Mouse (Mus musculus) kidney, postnatal 0 days (tissue): ENCODE data around the gene Slc25a16. TPM values are rescaled to one million over a fixed set of nuclear protein-coding genes. Genes with fewer than 3 reads are reported as not detected.

Experiments used
- ATAC-seq: fragments of 200-750 bp; cut with Nextera tagmentation; replicated peaks from 2 replicates; pipeline ENCODE4 v1.8.0; 2017; ENCODE audit warnings: low read depth, moderate number of reproducible peaks, moderate TSS enrichment, moderate library complexity; ENCODE audit not compliant: low FRiP score
- DNase-seq: peaks from one replicate; pipeline ENCODE4 v3.0.0-alpha.2; 2016; ENCODE audit warnings: low spot score
- H3K27ac ChIP-seq: fragments of 300-500 bp; sonication (generic); 2 replicates; pipeline ENCODE4 v1.5.1; 2014; ENCODE audit warnings: mild to moderate bottlenecking
- H3K27me3 ChIP-seq: fragments of 300-500 bp; sonication (generic); 2 replicates; pipeline ENCODE4 v1.6.1; 2014; ENCODE audit warnings: low read length, mixed read lengths; ENCODE audit not compliant: insufficient read depth
- H3K36me3 ChIP-seq: fragments of 300-500 bp; sonication (generic); 2 replicates; pipeline ENCODE4 v1.6.1; 2014; ENCODE audit warnings: low read length, mixed read lengths; ENCODE audit not compliant: insufficient read depth
- H3K4me1 ChIP-seq: fragments of 300-500 bp; sonication (generic); replicated peaks from 2 replicates; pipeline ENCODE4 v1.6.1; 2014; ENCODE audit warnings: antibody characterized with exemption, low read length, mixed read lengths; ENCODE audit not compliant: insufficient read depth
- H3K4me2 ChIP-seq: fragments of 300-500 bp; sonication (generic); 2 replicates; pipeline ENCODE4 v1.6.1; 2014; ENCODE audit warnings: mild to moderate bottlenecking, low read length, moderate library complexity, mixed read lengths
- H3K4me3 ChIP-seq: fragments of 300-500 bp; sonication (generic); replicated peaks from 2 replicates; pipeline ENCODE4 v1.5.1; 2014; ENCODE audit warnings: low read depth, low read length
- H3K9ac ChIP-seq: fragments of 300-500 bp; sonication (generic); 2 replicates; pipeline ENCODE4 v1.6.1; 2014; ENCODE audit warnings: low read depth, low read length
- H3K9me3 ChIP-seq: fragments of 300-500 bp; sonication (generic); replicated peaks from 2 replicates; pipeline ENCODE4 v1.6.1; 2016; ENCODE audit warnings: low read length, inconsistent platforms, mixed read lengths
- CTCF ChIP-seq: IDR thresholded peaks from 2 replicates; pipeline ENCODE4 v1.5.1; 2016; ENCODE audit warnings: antibody characterized with exemption, low read depth, mild to moderate bottlenecking, moderate library complexity
- WGBS: fragments of 180-500 bp; shearing (Covaris S2); extraction: QIAGEN DNeasy Blood & Tissue Kit; methylation state at CpG from one replicate; pipeline ENCODE4 v1.1.7; 2014; 5-methylcytosine and 5-hydroxymethylcytosine counted together
- polyA plus RNA-seq: library from polyadenylated mRNA; unstranded; fragments of >200 nt; fragmentation: Nextera tagmentation; extraction: Ambion mirVana; gene quantifications from 2 replicates; pipeline ENCODE4 v1.2.1, GENCODE M21; 2015

Slc25a16 gene
- polyA plus RNA-seq, 1 experiment from 2014 or later: 27.6 TPM

GRCm38 (mm10) chr10:62911120-62911519, 9.3 kb upstream of the Slc25a16 start:
- Histone ChIP-seq H3K4me2 (no peak overlapping the region), H3K4me1 (no peaks in the 10 kb centered on the region), H3K27me3 (no peaks in the 10 kb centered on the region), H3K9ac (no peak overlapping the region), H3K4me3 (no peak overlapping the region), H3K27ac (no peak overlapping the region), H3K9me3 (no peaks in the 10 kb centered on the region), H3K36me3 (no peaks in the 10 kb centered on the region)
- TF ChIP-seq CTCF: no peak
- DNase-seq (no peak), ATAC-seq (no peak)
- 92% methylated on average over 2 of the region's 2 CpGs for WGBS

DNA sequence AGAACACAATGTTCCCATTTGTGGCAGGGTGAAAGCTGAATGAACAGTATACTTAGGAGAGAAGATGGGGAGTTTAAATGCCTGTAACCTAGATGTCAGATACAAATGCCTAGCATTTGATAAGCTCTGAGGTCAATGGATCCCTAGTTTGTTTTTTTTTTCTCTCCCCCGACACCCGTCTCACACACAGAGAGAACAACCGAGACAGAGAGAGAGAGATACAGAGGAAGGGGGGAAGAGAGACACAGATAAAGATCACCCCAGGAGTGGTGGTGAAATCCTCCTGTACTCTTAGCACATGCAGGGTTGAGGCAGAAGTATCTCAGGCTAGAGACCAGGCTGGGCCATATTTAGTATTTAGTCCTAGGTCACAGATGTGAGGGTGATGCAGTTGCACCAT, 1.4 kb upstream of the Slc25a16 start:
- Histone ChIP-seq H3K9ac (no peak overlapping the region), H3K9me3 (no peaks in the 10 kb centered on the region), H3K27me3 (no peaks in the 10 kb centered on the region), H3K27ac (no peak overlapping the region), H3K4me1 (peaks cover 10% of the 10 kb centered on the region; the same call in 1 of the 2 replicates), H3K4me2 (no peak overlapping the region), H3K4me3 (no peak overlapping the region), H3K36me3 (no peaks in the 10 kb centered on the region)
- DNase-seq (no peak), ATAC-seq (no peak)
- 76% methylated on average over 3 of the region's 3 CpGs for WGBS
- no peak for TF ChIP-seq CTCF

- Histone ChIP-seq H3K36me3 (no peaks in the 10 kb centered on the region), H3K9me3 (no peaks in the 10 kb centered on the region), H3K4me3 (peak overlapping the region; percentile 95), H3K27me3 (no peaks in the 10 kb centered on the region), H3K9ac (peak overlapping the region; percentile 92), H3K4me1 (peaks cover 10% of the 10 kb centered on the region; the same call in 1 of the 2 replicates), H3K27ac (peak overlapping the region; percentile 92), H3K4me2 (peak overlapping the region; percentile 90)
- DNase-seq (no peak), ATAC-seq (peak; percentile 75)
- TF ChIP-seq CTCF: no peak
- WGBS: 0% methylated on average over 20 of the region's 29 CpGs
These were observed 328 bp downstream of the Slc25a16 start for GRCm38 (mm10) chr10:62920766-62921156.

DNA sequence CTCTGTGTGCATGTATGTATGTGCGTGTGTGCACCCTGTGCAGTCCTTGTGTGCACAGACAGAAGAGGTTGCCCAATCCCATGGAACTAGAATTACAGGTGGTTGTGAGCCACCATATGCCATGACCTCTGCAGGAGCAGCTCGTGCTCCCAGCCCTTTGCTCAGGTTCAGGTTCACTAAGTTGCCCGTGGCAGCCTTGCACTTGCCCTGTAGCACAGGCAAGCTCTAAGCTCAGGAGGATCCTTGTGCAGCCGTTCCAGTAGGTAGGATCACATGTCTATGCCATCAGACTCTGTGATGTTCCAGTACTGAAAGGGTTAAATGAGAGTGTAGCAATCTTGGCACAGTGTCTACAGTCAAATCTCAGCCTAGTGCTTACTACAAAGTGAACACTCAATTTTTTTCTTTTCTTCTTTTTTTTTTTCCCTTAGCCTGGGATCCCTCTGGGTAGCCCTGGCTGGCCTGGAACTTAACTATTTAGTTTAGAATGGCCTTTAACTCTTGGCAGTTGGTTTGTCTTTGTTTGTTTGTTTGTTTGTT, 3.7 kb downstream of the Slc25a16 start:
- Histone ChIP-seq H3K4me3 (no peak overlapping the region), H3K4me1 (peaks cover 10% of the 10 kb centered on the region; the same call in 1 of the 2 replicates), H3K27me3 (no peaks in the 10 kb centered on the region), H3K36me3 (peaks cover 10% of the 10 kb centered on the region), H3K4me2 (no peak overlapping the region), H3K27ac (no peak overlapping the region), H3K9ac (no peak overlapping the region), H3K9me3 (no peaks in the 10 kb centered on the region)
- ATAC-seq: no peak; the same call in 1 of the 2 replicates
- WGBS: 73% methylated on average over 4 of the region's 4 CpGs
- TF ChIP-seq CTCF: no peak
- peak; percentile 8 for DNase-seq

- DNase-seq (no peak), ATAC-seq (no peak)
- TF ChIP-seq CTCF: peak; percentile 11; the same call in 1 of the 2 replicates
- no peak overlapping the region for H3K9ac ChIP-seq
- H3K27me3 ChIP-seq: no peaks in the 10 kb centered on the region
- no peak overlapping the region for H3K4me3 ChIP-seq
- H3K4me2 ChIP-seq: no peak overlapping the region
- H3K4me1 ChIP-seq: no peaks in the 10 kb centered on the region
- 91% methylated on average over 1 of the region's 1 CpGs for WGBS
- H3K9me3 ChIP-seq: no peaks in the 10 kb centered on the region
- H3K27ac ChIP-seq: no peak overlapping the region
- peaks cover 29% of the 10 kb centered on the region for H3K36me3 ChIP-seq
These were observed 11.9 kb downstream of the Slc25a16 start for GRCm38 (mm10) chr10:62932381-62932780.

DNA sequence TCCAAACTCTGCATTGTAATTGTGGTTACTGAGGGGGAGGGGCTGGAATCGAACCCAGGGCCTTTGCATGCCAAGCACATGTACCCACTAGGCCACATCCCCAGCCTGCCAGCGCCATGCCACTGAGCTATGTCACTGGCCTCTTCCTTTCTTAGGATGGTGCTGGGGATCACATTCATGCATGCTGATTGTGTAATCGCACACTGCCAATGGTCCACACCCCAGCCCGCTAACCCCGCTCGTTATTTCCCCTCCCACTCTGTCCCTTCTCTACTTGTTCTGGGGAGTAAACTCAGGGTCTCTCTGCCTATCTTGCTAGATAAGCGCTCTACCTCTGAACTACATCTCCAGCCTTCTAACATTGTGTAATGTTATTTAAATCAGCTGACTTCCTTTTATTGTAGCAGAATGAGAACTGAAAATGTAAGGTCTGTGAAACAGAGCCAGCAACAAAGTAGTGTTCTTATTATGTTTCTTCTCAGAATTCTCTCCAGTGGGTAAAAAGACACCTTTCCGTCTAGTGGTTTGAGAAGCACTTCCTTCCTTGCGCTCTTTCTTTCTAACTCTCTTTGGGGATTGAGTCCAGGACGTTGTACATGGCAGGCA, 24.6 kb downstream of the Slc25a16 start:
- Histone ChIP-seq H3K36me3 (peaks cover 11% of the 10 kb centered on the region), H3K27me3 (no peaks in the 10 kb centered on the region), H3K27ac (no peak overlapping the region), H3K9ac (no peak overlapping the region), H3K4me3 (no peak overlapping the region), H3K4me2 (no peak overlapping the region), H3K4me1 (no peaks in the 10 kb centered on the region), H3K9me3 (no peaks in the 10 kb centered on the region)
- DNase-seq: no peak
- no peak for TF ChIP-seq CTCF
- ATAC-seq: no peak
- WGBS: 87% methylated on average over 10 of the region's 10 CpGs
